Mouse (Mus musculus) heart, adult 2 months (tissue): Measurements from ENCODE around the gene Coro7. TPM values are rescaled to one million over a fixed set of nuclear protein-coding genes. Genes with fewer than 3 reads are reported as not detected.

Experiments
- DNase-seq, 2 experiments: peaks; one replicate each; pipeline ENCODE4 v3.0.0; 2021
- H3K27ac ChIP-seq: fragments of 200-600 bp; 2 replicates; pipeline ENCODE4 v1.8.1; 2022
- H3K27me3 ChIP-seq: fragments of 200-500 bp; 2 replicates; pipeline ENCODE4 v1.6.1; 2012; ENCODE audit warnings: mild to moderate bottlenecking, low read length, inconsistent platforms, mixed read lengths; ENCODE audit not compliant: control insufficient read depth, insufficient read depth
- H3K36me3 ChIP-seq: fragments of 200-500 bp; 2 replicates; pipeline ENCODE4 v1.6.1; 2012; ENCODE audit warnings: low read length, inconsistent platforms; ENCODE audit not compliant: control insufficient read depth, insufficient read depth
- H3K4me1 ChIP-seq: fragments of 200-500 bp; 2 replicates; pipeline ENCODE4 v1.6.1; 2011; ENCODE audit warnings: low read length; ENCODE audit not compliant: control insufficient read depth, insufficient read depth
- H3K4me3 ChIP-seq: fragments of 200-600 bp; 2 replicates; pipeline ENCODE4 v1.8.1; 2022
- H3K79me2 ChIP-seq: fragments of 200-500 bp; replicated peaks from 2 replicates; pipeline ENCODE4 v1.6.1; 2012; ENCODE audit warnings: mild to moderate bottlenecking, inconsistent platforms, low read length, moderate library complexity, mixed read lengths; ENCODE audit not compliant: control insufficient read depth, insufficient read depth
- H3K9ac ChIP-seq: fragments of 200-500 bp; 2 replicates; pipeline ENCODE4 v1.6.1; 2012; ENCODE audit warnings: low read depth, mild to moderate bottlenecking, control low read depth, inconsistent platforms, low read length, mixed read lengths
- CTCF ChIP-seq: fragments of 200-600 bp; IDR thresholded peaks from 2 replicates; pipeline ENCODE4 v1.8.1; 2022; ENCODE audit warnings: antibody characterized with exemption, mild to moderate bottlenecking, moderate library complexity
- EP300 ChIP-seq: fragments of 200-500 bp; IDR thresholded peaks from 2 replicates; pipeline ENCODE4 v1.6.1; 2011; ENCODE audit warnings: low read depth, low read length, control low read depth; ENCODE audit not compliant: insufficient read depth
- POLR2A ChIP-seq: fragments of 200-500 bp; IDR thresholded peaks from 2 replicates; pipeline ENCODE4 v1.6.1; 2011; ENCODE audit warnings: mild to moderate bottlenecking, low read depth, low read length, control low read depth; ENCODE audit not compliant: insufficient read depth
- WGBS: fragments of 180-500 bp; shearing (Covaris S2); methylation state at CpG from one replicate; pipeline ENCODE4 v1.1.7; 2018; 5-methylcytosine and 5-hydroxymethylcytosine counted together
- intact Hi-C: fragments of 180-260 bp; cut with DNase I; formaldehyde crosslinking; loops from one replicate; pipeline ENCODE4 v1.15.1; 2025
- polyA plus RNA-seq: library from polyadenylated mRNA; depleted of rRNA; stranded (reverse); fragments of >200 nt; gene quantifications from 2 replicates; pipeline ENCODE4 v1.2.3, GENCODE M21; 2012
- total RNA-seq, 2 experiments: library from RNA; stranded (reverse); gene quantifications; 2 replicates each; pipeline ENCODE4 v1.2.3; 2021

The Coro7 gene
- total and polyA plus RNA-seq, 3 experiments: 14.6 to 22.8 (median 15.9) TPM

GRCm38 (mm10) chr16:4649692-4650091, 29.9 kb downstream of the Coro7 start:
- H3K36me3 ChIP-seq: no peaks in the 10 kb centered on the region
- H3K79me2 ChIP-seq: peaks cover 3% of the 10 kb centered on the region
- no peaks in the 10 kb centered on the region for H3K27me3 ChIP-seq
- no peak for TF ChIP-seq EP300
- TF ChIP-seq CTCF: no peak
- TF ChIP-seq POLR2A: no peak
- DNase-seq: peak in 1 of 2 experiments; percentile 59
- no peak overlapping the region for H3K9ac ChIP-seq
- intact Hi-C loops: no loop called here
- H3K27ac ChIP-seq: peak overlapping the region; percentile 26
- WGBS: 77% methylated on average over 11 of the region's 11 CpGs
- no peak overlapping the region for H3K4me3 ChIP-seq
- peaks cover 13% of the 10 kb centered on the region for H3K4me1 ChIP-seq

- Histone ChIP-seq H3K27me3 (no peaks in the 10 kb centered on the region), H3K4me3 (no peak overlapping the region), H3K4me1 (peaks cover 16% of the 10 kb centered on the region), H3K79me2 (peaks cover 3% of the 10 kb centered on the region), H3K36me3 (no peaks in the 10 kb centered on the region), H3K9ac (peak overlapping the region; percentile 11; the same call in 1 of the 2 replicates), H3K27ac (peak overlapping the region; percentile 26)
- WGBS: 74% methylated on average over 5 of the region's 5 CpGs
- no peak for DNase-seq
- TF ChIP-seq POLR2A (no peak), EP300 (no peak), CTCF (no peak)
- intact Hi-C loops: no loop called here
These were observed 30.4 kb downstream of the Coro7 start for GRCm38 (mm10) chr16:4649211-4649610.

- intact Hi-C loops: no loop called here
- Histone ChIP-seq H3K4me1 (peaks cover 20% of the 10 kb centered on the region), H3K27ac (peak overlapping the region; percentile 68), H3K9ac (no peak overlapping the region), H3K36me3 (no peaks in the 10 kb centered on the region), H3K79me2 (peaks cover 3% of the 10 kb centered on the region), H3K4me3 (no peak overlapping the region), H3K27me3 (no peaks in the 10 kb centered on the region)
- no peak for DNase-seq
- TF ChIP-seq EP300 (no peak), POLR2A (no peak), CTCF (no peak)
- 84% methylated on average over 28 of the region's 28 CpGs for WGBS
These were observed 31.1 kb downstream of the Coro7 start for GRCm38 (mm10) chr16:4648416-4649023.

GRCm38 (mm10) chr16:4647651-4648141, 31.9 kb downstream of the Coro7 start:
- peak; percentile 63 to 77 for DNase-seq
- TF ChIP-seq CTCF (no peak), EP300 (no peak), POLR2A (no peak)
- Histone ChIP-seq H3K4me3 (no peak overlapping the region), H3K79me2 (peaks cover 3% of the 10 kb centered on the region), H3K36me3 (no peaks in the 10 kb centered on the region), H3K4me1 (peaks cover 21% of the 10 kb centered on the region), H3K27me3 (no peaks in the 10 kb centered on the region), H3K9ac (no peak overlapping the region), H3K27ac (peak overlapping the region; percentile 68)
- intact Hi-C loops: no loop called here
- 50% methylated on average over 13 of the region's 13 CpGs for WGBS

GRCm38 (mm10) chr16:4646831-4647230, 32.7 kb downstream of the Coro7 start:
- Histone ChIP-seq H3K27ac (peak overlapping the region; percentile 68), H3K36me3 (no peaks in the 10 kb centered on the region), H3K27me3 (no peaks in the 10 kb centered on the region), H3K9ac (no peak overlapping the region), H3K4me3 (no peak overlapping the region), H3K4me1 (peaks cover 21% of the 10 kb centered on the region), H3K79me2 (peaks cover 3% of the 10 kb centered on the region)
- no peak for DNase-seq
- TF ChIP-seq CTCF (no peak), POLR2A (no peak), EP300 (no peak)
- intact Hi-C loops: no loop called here
- WGBS: 81% methylated on average over 4 of the region's 4 CpGs

- Histone ChIP-seq H3K27me3 (no peaks in the 10 kb centered on the region), H3K9ac (no peak overlapping the region), H3K4me3 (no peak overlapping the region), H3K27ac (peak overlapping the region; percentile 9), H3K79me2 (peaks cover 3% of the 10 kb centered on the region), H3K36me3 (no peaks in the 10 kb centered on the region), H3K4me1 (peaks cover 18% of the 10 kb centered on the region)
- intact Hi-C loops: no loop called here
- DNase-seq: no peak
- 83% methylated on average over 4 of the region's 4 CpGs for WGBS
- TF ChIP-seq EP300: no peak
- TF ChIP-seq CTCF: no peak
- no peak for TF ChIP-seq POLR2A
These were observed 33.7 kb downstream of the Coro7 start for GRCm38 (mm10) chr16:4645867-4646266.
